Mouse (Mus musculus) CH12.LX (cell line): ENCODE data around the gene Alpk1. TPM values are rescaled to one million over a fixed set of nuclear protein-coding genes. Genes with fewer than 3 reads are reported as not detected.

Source experiments
- DNase-seq: peaks from one replicate; pipeline ENCODE4 v3.0.0-alpha.2; 2013; ENCODE audit errors: extremely low read depth
- H3K27ac ChIP-seq: 2 replicates; pipeline ENCODE4 v1.5.1; 2012; ENCODE audit warnings: low read depth, mild to moderate bottlenecking, control low read depth, moderate library complexity; ENCODE audit not compliant: insufficient read depth
- H3K27me3 ChIP-seq: replicated peaks from 2 replicates; pipeline ENCODE3; 2012; ENCODE audit warnings: inconsistent platforms
- H3K36me3 ChIP-seq, 2 experiments: replicated peaks in 1 of 2; 2 replicates each; pipeline versions ENCODE3 to v1.6.1; 2012; ENCODE audit warnings: inconsistent platforms in 1 of 2, low read length in 1 of 2, mild to moderate bottlenecking in 1 of 2, mixed read lengths in 1 of 2, moderate library complexity in 1 of 2; ENCODE audit not compliant: control insufficient read depth in 1 of 2, insufficient read depth in 1 of 2
- H3K4me1 ChIP-seq, 2 experiments: 2 replicates each; pipeline ENCODE4 v1.6.1; 2012; ENCODE audit warnings: inconsistent platforms in 1 of 2, moderate library complexity in 1 of 2; ENCODE audit not compliant: insufficient read depth in 2 of 2, control insufficient read depth in 1 of 2
- H3K4me2 ChIP-seq: 2 replicates; pipeline ENCODE4 v1.6.1; 2012; ENCODE audit warnings: low read depth, mild to moderate bottlenecking, control low read depth; ENCODE audit not compliant: poor library complexity, insufficient read depth, severe bottlenecking
- H3K4me3 ChIP-seq, 3 experiments: fragments of 150-350 bp in 1 of 3; sonication (generic) in 1 of 3; replicated peaks in 1 of 3; 2 replicates each; pipeline versions ENCODE3 to v1.5.1; 2011 to 2012; ENCODE audit warnings: low read depth in 2 of 3, low read length in 2 of 3, mild to moderate bottlenecking in 2 of 3, moderate library complexity in 2 of 3, control low read depth in 1 of 3, improper control_type of control experiment in 1 of 3, inconsistent platforms in 1 of 3, mixed read lengths in 1 of 3; ENCODE audit not compliant: poor library complexity in 1 of 3
- H3K79me2 ChIP-seq: replicated peaks from 2 replicates; pipeline ENCODE4 v1.6.1; 2012; ENCODE audit warnings: mild to moderate bottlenecking, moderate library complexity; ENCODE audit not compliant: control insufficient read depth, poor library complexity, insufficient read depth, severe bottlenecking; ENCODE audit errors: extremely low read depth
- H3K9ac ChIP-seq: 2 replicates; pipeline ENCODE4 v1.6.1; 2012; ENCODE audit warnings: low read depth, mild to moderate bottlenecking, control low read depth, moderate library complexity; ENCODE audit not compliant: insufficient read depth
- H3K9me3 ChIP-seq: replicated peaks from 2 replicates; pipeline ENCODE3; 2012; ENCODE audit warnings: low read length, inconsistent platforms, mixed read lengths
- CHD2 ChIP-seq: IDR thresholded peaks from 2 replicates; pipeline ENCODE4 v1.6.1; 2011; ENCODE audit warnings: low read length, improper control_type of control experiment
- CTCF ChIP-seq, 2 experiments: IDR thresholded peaks in 1 of 2; conservative IDR thresholded peaks in 1 of 2; 2 replicates each; pipeline ENCODE4 v1.5.1; 2011 to 2012; ENCODE audit warnings: low read depth in 2 of 2, low read length in 2 of 2, improper control_type of control experiment in 1 of 2, inconsistent platforms in 1 of 2, mild to moderate bottlenecking in 1 of 2, moderate library complexity in 1 of 2
- E2F4 ChIP-seq: IDR thresholded peaks from 2 replicates; pipeline ENCODE4 v1.6.1; 2011; ENCODE audit warnings: low read depth, low read length, improper control_type of control experiment; ENCODE audit not compliant: insufficient replicate concordance
- ELF1 ChIP-seq: IDR thresholded peaks from 2 replicates; pipeline ENCODE4 v1.6.1; 2014; ENCODE audit warnings: low read depth, mild to moderate bottlenecking, inconsistent platforms, low read length, improper control_type of control experiment
- EP300 ChIP-seq: IDR thresholded peaks from 2 replicates; pipeline ENCODE4 v1.6.1; 2011; ENCODE audit warnings: low read length, improper control_type of control experiment
- GABPA ChIP-seq: IDR thresholded peaks from 2 replicates; pipeline ENCODE4 v1.6.1; 2012; ENCODE audit warnings: low read depth, low read length, improper control_type of control experiment, inconsistent platforms; ENCODE audit not compliant: insufficient replicate concordance
- JUN ChIP-seq: IDR thresholded peaks from 2 replicates; pipeline ENCODE4 v1.6.1; 2011; ENCODE audit warnings: low read depth, mild to moderate bottlenecking, low read length, improper control_type of control experiment, moderate library complexity; ENCODE audit not compliant: insufficient read depth
- JUND ChIP-seq: conservative IDR thresholded peaks from 2 replicates; pipeline ENCODE4 v1.6.1; 2011; ENCODE audit warnings: low read depth, low read length, improper control_type of control experiment
- KAT2A ChIP-seq: IDR thresholded peaks from 2 replicates; pipeline ENCODE4 v1.6.1; 2012; ENCODE audit warnings: low read length, improper control_type of control experiment, inconsistent platforms; ENCODE audit not compliant: insufficient replicate concordance
- MAFK ChIP-seq: IDR thresholded peaks from 2 replicates; pipeline ENCODE4 v1.6.1; 2011; ENCODE audit warnings: low read length, improper control_type of control experiment; ENCODE audit not compliant: insufficient replicate concordance
- MAX ChIP-seq: IDR thresholded peaks from 2 replicates; pipeline ENCODE4 v1.6.1; 2011; ENCODE audit warnings: low read length, improper control_type of control experiment
- MAZ ChIP-seq: IDR thresholded peaks from 2 replicates; pipeline ENCODE4 v1.6.1; 2012; ENCODE audit warnings: low read depth, mild to moderate bottlenecking, inconsistent platforms, low read length, improper control_type of control experiment, moderate library complexity
- MEF2A ChIP-seq: IDR thresholded peaks from 2 replicates; pipeline ENCODE4 v1.6.1; 2014; ENCODE audit warnings: low read depth, mild to moderate bottlenecking, inconsistent platforms, low read length, improper control_type of control experiment, borderline replicate concordance
- MXI1 ChIP-seq: IDR thresholded peaks from 2 replicates; pipeline ENCODE4 v1.6.1; 2011; ENCODE audit warnings: mild to moderate bottlenecking, low read depth, low read length, improper control_type of control experiment
- MYC ChIP-seq: IDR thresholded peaks from 2 replicates; pipeline ENCODE4 v1.6.1; 2011; ENCODE audit warnings: low read depth, mild to moderate bottlenecking, improper control_type of control experiment, low read length
- NELFE ChIP-seq: IDR thresholded peaks from 2 replicates; pipeline ENCODE4 v1.6.1; 2011; ENCODE audit warnings: low read depth, low read length, improper control_type of control experiment
- NRF1 ChIP-seq: IDR thresholded peaks from 2 replicates; pipeline ENCODE4 v1.6.1; 2014; ENCODE audit warnings: low read depth, mild to moderate bottlenecking, inconsistent platforms, low read length, improper control_type of control experiment, moderate library complexity
- PAX5 ChIP-seq: IDR thresholded peaks from 2 replicates; pipeline ENCODE4 v1.6.1; 2012; ENCODE audit warnings: low read length, inconsistent platforms, mixed read lengths
- POLR2AphosphoS2 ChIP-seq: IDR thresholded peaks from 2 replicates; pipeline ENCODE4 v1.6.1; 2011; ENCODE audit warnings: low read depth, low read length, improper control_type of control experiment
- RAD21 ChIP-seq: IDR thresholded peaks from 2 replicates; pipeline ENCODE4 v1.6.1; 2011; ENCODE audit warnings: low read depth, mild to moderate bottlenecking, low read length, improper control_type of control experiment, moderate library complexity
- SMC3 ChIP-seq: IDR thresholded peaks from 2 replicates; pipeline ENCODE4 v1.6.1; 2011; ENCODE audit warnings: low read depth, low read length, improper control_type of control experiment
- TBP ChIP-seq: conservative IDR thresholded peaks from 2 replicates; pipeline ENCODE4 v1.6.1; 2011; ENCODE audit warnings: low read depth, low read length, improper control_type of control experiment
- TCF12 ChIP-seq: IDR thresholded peaks from 2 replicates; pipeline ENCODE4 v1.6.1; 2014; ENCODE audit warnings: low read depth, mild to moderate bottlenecking, inconsistent platforms, low read length, improper control_type of control experiment
- UBTF ChIP-seq: IDR thresholded peaks from 2 replicates; pipeline ENCODE4 v1.6.1; 2012; ENCODE audit warnings: low read depth, mild to moderate bottlenecking, inconsistent platforms, low read length, improper control_type of control experiment, moderate library complexity
- USF1 ChIP-seq: IDR thresholded peaks from 2 replicates; pipeline ENCODE4 v1.6.1; 2014; ENCODE audit warnings: low read depth, mild to moderate bottlenecking, inconsistent platforms, low read length, improper control_type of control experiment
- ZC3H11A ChIP-seq: IDR thresholded peaks from 2 replicates; pipeline ENCODE4 v1.6.1; 2012; ENCODE audit warnings: low read depth, mild to moderate bottlenecking, inconsistent platforms, low read length, improper control_type of control experiment
- ZKSCAN1 ChIP-seq: IDR thresholded peaks from 2 replicates; pipeline ENCODE4 v1.6.1; 2012; ENCODE audit warnings: low read depth, inconsistent platforms, low read length, improper control_type of control experiment, borderline replicate concordance
- ZMIZ1 ChIP-seq: IDR thresholded peaks from 2 replicates; pipeline ENCODE4 v1.6.1; 2012; ENCODE audit warnings: low read depth, mild to moderate bottlenecking, inconsistent platforms, low read length, improper control_type of control experiment
- dilution Hi-C: fragments of 300-500 bp; cut with MboI; formaldehyde crosslinking; loops from 2 replicates; pipeline ENCODE4 v1.14.3; 2020; ENCODE audit warnings: low sequenced_read_pairs; ENCODE audit not compliant: extremely low pct_unique_long_range_greater_than_20kb, extremely low pct_ligation_motif_present
- in situ Hi-C: fragments of 300-500 bp; cut with MboI; formaldehyde crosslinking; loops from 3 replicates; pipeline ENCODE4 v1.14.3; 2019; ENCODE audit warnings: low sequenced_read_pairs, low pct_ligation_motif_present, low pct_unique_long_range_greater_than_20kb, mixed read lengths
- polyA plus RNA-seq: library from polyadenylated mRNA; unstranded; fragments of >175 nt; gene quantifications from 2 replicates; pipeline ENCODE4 v1.2.1, GENCODE M21; 2012; ENCODE audit warnings: low read depth; ENCODE audit not compliant: insufficient read length
- total RNA-seq, 2 experiments: library from RNA; depleted of rRNA; stranded (reverse); fragments of 300-350 nt in 1 of 2; fragments of >200 nt in 1 of 2; gene quantifications; 2 replicates each; pipeline ENCODE4 v1.2.3; 2012 to 2014

Gene Alpk1
- total and polyA plus RNA-seq, 3 experiments: 1.4 to 1.8 (median 1.5) TPM

- in situ Hi-C loops: loop anchor here (25.0 kb wide), 1 partner anchor 178 kb away; no protein-coding TSS in a partner anchor
- peaks cover 0 to 9% of the 10 kb centered on the region in 2 experiments; a peak in 2 of 4 replicates for H3K4me1 ChIP-seq
- H3K36me3 ChIP-seq: no peaks in the 10 kb centered on the region
- no peak overlapping the region for H3K27ac ChIP-seq
- dilution Hi-C loops: no loop called here
- no peaks in the 10 kb centered on the region for H3K9me3 ChIP-seq
- TF ChIP-seq MXI1 (no peak), ZC3H11A (peak; percentile 11; the same call in 1 of the 2 replicates), E2F4 (no peak), JUND (peak; percentile 55), CTCF (conservative IDR thresholded peaks at IDR 0.05 in 1 of 2, IDR thresholded peaks at IDR 0.05 in 1 of 2; ENCODE audit: low read depth in 2 of 2, low read length in 2 of 2) (peak in 1 of 2 experiments; percentile 90; a peak in 2 of 4 replicates), NELFE (no peak), UBTF (no peak), SMC3 (peak; percentile 72), RAD21 (peak; percentile 86), KAT2A (no peak), MYC (no peak), EP300 (no peak), USF1 (no peak), MAX (no peak), MAZ (no peak), TCF12 (no peak), MEF2A (no peak)
- no peaks in the 10 kb centered on the region for H3K27me3 ChIP-seq
- peak overlapping the region; percentile 83 for H3K4me2 ChIP-seq
- H3K79me2 ChIP-seq: no peaks in the 10 kb centered on the region
- peak; percentile 58 for DNase-seq
- H3K9ac ChIP-seq: no peak overlapping the region
- no peak overlapping the region for H3K4me3 ChIP-seq
Observed at GRCm38 (mm10) chr3:127759212-127759611, 21.1 kb downstream of the Alpk1 start.

- H3K79me2 ChIP-seq: no peaks in the 10 kb centered on the region
- no peak overlapping the region for H3K4me3 ChIP-seq
- peak overlapping the region; percentile 83; the same call in 1 of the 2 replicates for H3K4me2 ChIP-seq
- peaks cover 0 to 9% of the 10 kb centered on the region in 2 experiments; a peak in 2 of 4 replicates for H3K4me1 ChIP-seq
- no peaks in the 10 kb centered on the region for H3K36me3 ChIP-seq
- no peaks in the 10 kb centered on the region for H3K27me3 ChIP-seq
- DNase-seq: no peak
- H3K9ac ChIP-seq: no peak overlapping the region
- in situ Hi-C loops: loop anchor here (25.0 kb wide), 1 partner anchor 178 kb away; no protein-coding TSS in a partner anchor
- TF ChIP-seq MAFK (no peak), E2F4 (no peak), PAX5 (no peak), TBP (no peak), SMC3 (no peak), TCF12 (no peak), POLR2AphosphoS2 (no peak), KAT2A (no peak), ZC3H11A (no peak), ELF1 (no peak), ZMIZ1 (no peak), USF1 (no peak), JUN (no peak), RAD21 (no peak), MAZ (no peak), MXI1 (no peak), CHD2 (no peak), GABPA (no peak), ZKSCAN1 (no peak), NRF1 (no peak)
- no peak overlapping the region for H3K27ac ChIP-seq
- no peaks in the 10 kb centered on the region for H3K9me3 ChIP-seq
- dilution Hi-C loops: no loop called here
Observed at GRCm38 (mm10) chr3:127758806-127759205, 21.5 kb downstream of the Alpk1 start.
